Mouse (Mus musculus): ENCODE measurements around the gene Mef2c. TPM values are rescaled to one million over a fixed set of nuclear protein-coding genes. Genes with fewer than 3 reads are reported as not detected.

Mef2c gene
- polyA plus RNA-seq, 1 experiment from 2014 or later = 300 TPM

GRCm38 (mm10) chr13:83608851-83609516, 105.2 kb downstream of the Mef2c start:
- Histone ChIP-seq H3K4me3 (replicated peaks; ENCODE audit: low read length) (no peak overlapping the region), H3K36me3 (ENCODE audit: control insufficient read depth, insufficient read depth) (no peaks in the 10 kb centered on the region), H3K9me3 (ENCODE audit: control insufficient read depth, low read length) (no peaks in the 10 kb centered on the region), H3K4me1 (replicated peaks; ENCODE audit: control insufficient read depth, insufficient read depth, low read length) (peaks cover 21% of the 10 kb centered on the region), H3K27me3 (replicated peaks; ENCODE audit: control insufficient read depth, insufficient read depth, low read length) (no peaks in the 10 kb centered on the region), H3K27ac (ENCODE audit: low read length) (no peak overlapping the region), H3K4me2 (ENCODE audit: low read length) (no peak overlapping the region), H3K9ac (replicated peaks; ENCODE audit: low read depth, low read length) (no peak overlapping the region)
- WGBS = 54% methylated on average over 3 of the region's 3 CpGs
- ATAC-seq = no peak

- Histone ChIP-seq H3K9me3 (ENCODE audit: control insufficient read depth, low read length) (no peaks in the 10 kb centered on the region), H3K4me2 (ENCODE audit: low read length) (no peak overlapping the region), H3K27me3 (replicated peaks; ENCODE audit: control insufficient read depth, insufficient read depth, low read length) (no peaks in the 10 kb centered on the region), H3K4me3 (replicated peaks; ENCODE audit: low read length) (no peak overlapping the region), H3K4me1 (replicated peaks; ENCODE audit: control insufficient read depth, insufficient read depth, low read length) (peaks cover 16% of the 10 kb centered on the region), H3K36me3 (ENCODE audit: control insufficient read depth, insufficient read depth) (no peaks in the 10 kb centered on the region), H3K9ac (replicated peaks; ENCODE audit: low read depth, low read length) (no peak overlapping the region), H3K27ac (ENCODE audit: low read length) (no peak overlapping the region)
- whole genome bisulfite sequencing = 61% methylated on average over 3 of the region's 3 CpGs
- ATAC-seq = no peak
These were observed 105.7 kb downstream of the Mef2c start for GRCm38 (mm10) chr13:83609517-83609878.

DNA sequence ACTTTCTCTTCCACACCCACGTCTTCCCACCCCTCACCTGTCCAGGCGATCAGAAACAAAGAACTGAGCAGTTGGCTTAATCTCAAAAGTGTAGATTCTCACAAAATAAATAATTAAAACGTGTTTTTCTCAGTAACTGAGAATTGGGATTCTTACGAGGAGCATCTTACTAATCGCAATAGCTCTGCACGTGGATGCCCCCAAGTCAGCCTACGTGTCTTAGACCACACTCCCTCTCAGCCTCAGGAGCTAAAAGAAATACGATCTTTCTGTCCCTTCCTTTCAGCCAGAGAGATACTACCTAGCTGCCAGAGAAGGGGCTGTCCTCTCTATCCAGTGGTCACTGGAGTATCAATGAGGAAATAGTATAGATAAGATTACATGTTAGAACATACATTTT, 106.3 kb downstream of the Mef2c start:
- Histone ChIP-seq H3K4me3 (replicated peaks; ENCODE audit: low read length) (no peak overlapping the region), H3K4me1 (replicated peaks; ENCODE audit: control insufficient read depth, insufficient read depth, low read length) (peaks cover 10% of the 10 kb centered on the region), H3K27ac (ENCODE audit: low read length) (no peak overlapping the region), H3K4me2 (ENCODE audit: low read length) (no peak overlapping the region), H3K9ac (replicated peaks; ENCODE audit: low read depth, low read length) (no peak overlapping the region), H3K27me3 (replicated peaks; ENCODE audit: control insufficient read depth, insufficient read depth, low read length) (no peaks in the 10 kb centered on the region), H3K36me3 (ENCODE audit: control insufficient read depth, insufficient read depth) (no peaks in the 10 kb centered on the region), H3K9me3 (ENCODE audit: control insufficient read depth, low read length) (no peaks in the 10 kb centered on the region)
- no peak for ATAC-seq
- 89% methylated on average over 8 of the region's 8 CpGs for WGBS

- no peaks in the 10 kb centered on the region for H3K9me3 ChIP-seq (ENCODE audit: control insufficient read depth, low read length)
- no peak for ATAC-seq
- H3K27me3 ChIP-seq (replicated peaks; ENCODE audit: control insufficient read depth, insufficient read depth, low read length) = no peaks in the 10 kb centered on the region
- no peaks in the 10 kb centered on the region for H3K36me3 ChIP-seq (ENCODE audit: control insufficient read depth, insufficient read depth)
- H3K27ac ChIP-seq (ENCODE audit: low read length) = no peak overlapping the region
- H3K4me2 ChIP-seq (ENCODE audit: low read length) = no peak overlapping the region
- no peak overlapping the region for H3K4me3 ChIP-seq (replicated peaks; ENCODE audit: low read length)
- 90% methylated on average over 1 of the region's 1 CpGs for WGBS
- no peak overlapping the region for H3K9ac ChIP-seq (replicated peaks; ENCODE audit: low read depth, low read length)
- H3K4me1 ChIP-seq (replicated peaks; ENCODE audit: control insufficient read depth, insufficient read depth, low read length) = peaks cover 10% of the 10 kb centered on the region
These were observed 108.4 kb downstream of the Mef2c start for GRCm38 (mm10) chr13:83612195-83612594.

DNA sequence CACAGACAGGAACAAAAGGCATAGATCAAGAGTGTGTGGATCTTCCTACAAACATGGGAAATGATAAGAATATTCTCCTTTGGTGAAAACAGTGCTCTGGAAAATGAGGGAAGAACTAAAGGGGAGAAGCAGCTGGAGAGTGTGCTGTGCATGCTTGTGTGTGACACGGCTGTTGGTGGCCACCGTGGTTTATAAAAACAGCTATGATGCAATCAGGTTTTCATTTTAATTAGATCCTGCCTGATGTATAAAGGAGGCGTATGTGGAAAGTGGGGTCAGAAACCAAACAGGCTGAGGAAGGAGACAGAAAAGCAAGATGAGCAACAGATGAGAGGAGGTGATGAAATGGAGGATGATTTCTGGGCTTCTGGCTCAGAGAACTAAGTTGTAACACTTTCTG, 112.0 kb downstream of the Mef2c start:
- Histone ChIP-seq H3K9me3 (ENCODE audit: control insufficient read depth, low read length) (no peaks in the 10 kb centered on the region), H3K27ac (ENCODE audit: low read length) (no peak overlapping the region), H3K36me3 (ENCODE audit: control insufficient read depth, insufficient read depth) (no peaks in the 10 kb centered on the region), H3K4me1 (replicated peaks; ENCODE audit: control insufficient read depth, insufficient read depth, low read length) (no peaks in the 10 kb centered on the region), H3K4me2 (ENCODE audit: low read length) (no peak overlapping the region), H3K27me3 (replicated peaks; ENCODE audit: control insufficient read depth, insufficient read depth, low read length) (no peaks in the 10 kb centered on the region), H3K4me3 (replicated peaks; ENCODE audit: low read length) (no peak overlapping the region), H3K9ac (replicated peaks; ENCODE audit: low read depth, low read length) (no peak overlapping the region)
- WGBS = 78% methylated on average over 3 of the region's 3 CpGs
- no peak for ATAC-seq

DNA sequence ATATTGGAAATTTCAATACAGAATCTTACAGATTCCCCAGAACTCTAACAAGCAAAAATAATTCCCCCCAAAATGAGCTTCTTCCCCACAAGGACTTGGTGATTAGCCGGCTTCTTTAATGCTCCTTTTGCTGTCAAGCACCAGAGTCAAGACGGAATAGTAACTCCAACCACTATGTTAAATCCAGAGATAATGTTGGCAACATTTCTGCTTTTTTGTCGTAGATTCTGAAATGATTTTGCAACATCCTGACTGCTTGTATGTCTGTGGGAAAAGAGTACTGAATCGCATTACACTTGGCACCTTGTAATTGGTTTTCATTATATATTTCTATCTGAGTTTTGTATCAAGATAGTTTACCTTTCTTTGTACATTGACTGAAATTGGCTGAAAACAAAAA, 120.8 kb downstream of the Mef2c start:
- Histone ChIP-seq H3K4me2 (ENCODE audit: low read length) (no peak overlapping the region), H3K27ac (ENCODE audit: low read length) (no peak overlapping the region), H3K9me3 (ENCODE audit: control insufficient read depth, low read length) (no peaks in the 10 kb centered on the region), H3K4me1 (replicated peaks; ENCODE audit: control insufficient read depth, insufficient read depth, low read length) (no peaks in the 10 kb centered on the region; the same call in 1 of the 2 replicates), H3K27me3 (replicated peaks; ENCODE audit: control insufficient read depth, insufficient read depth, low read length) (no peaks in the 10 kb centered on the region), H3K36me3 (ENCODE audit: control insufficient read depth, insufficient read depth) (no peaks in the 10 kb centered on the region), H3K9ac (replicated peaks; ENCODE audit: low read depth, low read length) (no peak overlapping the region), H3K4me3 (replicated peaks; ENCODE audit: low read length) (no peak overlapping the region)
- WGBS = 72% methylated on average over 4 of the region's 4 CpGs
- ATAC-seq = no peak

DNA sequence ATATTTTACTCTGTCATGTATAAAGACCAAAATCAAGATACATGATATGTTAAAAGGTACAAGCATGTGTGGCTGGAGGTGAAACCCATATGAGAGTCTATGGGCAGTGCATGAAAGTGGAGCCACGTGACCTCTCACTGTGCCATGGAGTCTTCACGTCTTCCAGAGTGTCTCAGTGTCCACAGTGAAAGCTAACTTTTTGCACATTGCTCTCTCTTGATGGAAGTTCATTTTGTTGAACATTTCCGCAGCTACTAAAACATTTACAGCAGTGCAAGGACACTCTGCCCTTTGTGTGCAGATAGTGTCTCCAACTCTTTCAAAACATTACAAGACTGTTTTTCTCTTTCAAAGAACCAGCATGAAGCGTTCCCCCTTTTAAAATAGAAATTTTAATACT, 123.6 kb downstream of the Mef2c start:
- WGBS = 93% methylated on average over 4 of the region's 4 CpGs
- no peaks in the 10 kb centered on the region for H3K27me3 ChIP-seq (replicated peaks; ENCODE audit: control insufficient read depth, insufficient read depth, low read length)
- H3K4me2 ChIP-seq (ENCODE audit: low read length) = no peak overlapping the region
- ATAC-seq = no peak
- no peak overlapping the region for H3K27ac ChIP-seq (ENCODE audit: low read length)
- no peaks in the 10 kb centered on the region for H3K9me3 ChIP-seq (ENCODE audit: control insufficient read depth, low read length)
- H3K4me1 ChIP-seq (replicated peaks; ENCODE audit: control insufficient read depth, insufficient read depth, low read length) = no peaks in the 10 kb centered on the region; the same call in 1 of the 2 replicates
- no peak overlapping the region for H3K4me3 ChIP-seq (replicated peaks; ENCODE audit: low read length)
- H3K9ac ChIP-seq (replicated peaks; ENCODE audit: low read depth, low read length) = no peak overlapping the region
- H3K36me3 ChIP-seq (ENCODE audit: control insufficient read depth, insufficient read depth) = no peaks in the 10 kb centered on the region

GRCm38 (mm10) chr13:83628139-83628538, 124.3 kb downstream of the Mef2c start:
- Histone ChIP-seq H3K36me3 (ENCODE audit: control insufficient read depth, insufficient read depth) (no peaks in the 10 kb centered on the region), H3K9ac (replicated peaks; ENCODE audit: low read depth, low read length) (no peak overlapping the region), H3K9me3 (ENCODE audit: control insufficient read depth, low read length) (no peaks in the 10 kb centered on the region), H3K4me3 (replicated peaks; ENCODE audit: low read length) (no peak overlapping the region), H3K4me2 (ENCODE audit: low read length) (no peak overlapping the region), H3K27ac (ENCODE audit: low read length) (no peak overlapping the region), H3K27me3 (replicated peaks; ENCODE audit: control insufficient read depth, insufficient read depth, low read length) (no peaks in the 10 kb centered on the region), H3K4me1 (replicated peaks; ENCODE audit: control insufficient read depth, insufficient read depth, low read length) (no peaks in the 10 kb centered on the region; the same call in 1 of the 2 replicates)
- 89% methylated on average over 3 of the region's 3 CpGs for WGBS
- ATAC-seq = no peak

- no peaks in the 10 kb centered on the region for H3K9me3 ChIP-seq (ENCODE audit: control insufficient read depth, low read length)
- ATAC-seq = no peak
- no peak overlapping the region for H3K4me2 ChIP-seq (ENCODE audit: low read length)
- 86% methylated on average over 5 of the region's 5 CpGs for WGBS
- no peak overlapping the region for H3K4me3 ChIP-seq (replicated peaks; ENCODE audit: low read length)
- no peaks in the 10 kb centered on the region for H3K27me3 ChIP-seq (replicated peaks; ENCODE audit: control insufficient read depth, insufficient read depth, low read length)
- no peaks in the 10 kb centered on the region for H3K4me1 ChIP-seq (replicated peaks; ENCODE audit: control insufficient read depth, insufficient read depth, low read length)
- H3K36me3 ChIP-seq (ENCODE audit: control insufficient read depth, insufficient read depth) = no peaks in the 10 kb centered on the region; the same call in 1 of the 2 replicates
- H3K9ac ChIP-seq (replicated peaks; ENCODE audit: low read depth, low read length) = no peak overlapping the region
- peak overlapping the region; percentile 12; the same call in 1 of the 2 replicates for H3K27ac ChIP-seq (ENCODE audit: low read length)
These were observed 129.3 kb downstream of the Mef2c start for GRCm38 (mm10) chr13:83633155-83633554.

DNA sequence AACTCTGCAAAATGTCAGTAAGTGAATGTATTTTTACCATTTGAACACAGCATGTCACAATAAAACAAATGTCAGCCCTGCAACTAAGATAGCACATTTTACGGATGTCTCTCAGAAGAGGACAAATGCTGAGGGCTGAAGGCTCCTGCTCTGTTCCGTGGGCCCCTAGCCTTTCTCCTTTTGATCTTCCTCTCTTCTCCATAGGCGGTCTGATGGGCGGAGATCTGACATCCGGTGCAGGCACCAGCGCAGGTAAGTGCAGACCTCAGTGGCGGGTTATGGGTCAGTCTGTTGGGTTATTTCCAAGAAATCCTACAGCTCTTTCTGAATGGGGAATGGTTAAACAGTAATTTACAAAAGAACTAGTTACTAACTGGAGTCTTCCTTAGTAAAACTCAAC, 131.4 kb downstream of the Mef2c start:
- no peak for ATAC-seq
- Histone ChIP-seq H3K9ac (replicated peaks; ENCODE audit: low read depth, low read length) (no peak overlapping the region), H3K4me1 (replicated peaks; ENCODE audit: control insufficient read depth, insufficient read depth, low read length) (no peaks in the 10 kb centered on the region), H3K27ac (ENCODE audit: low read length) (no peak overlapping the region), H3K27me3 (replicated peaks; ENCODE audit: control insufficient read depth, insufficient read depth, low read length) (no peaks in the 10 kb centered on the region), H3K9me3 (ENCODE audit: control insufficient read depth, low read length) (no peaks in the 10 kb centered on the region), H3K4me3 (replicated peaks; ENCODE audit: low read length) (no peak overlapping the region), H3K4me2 (ENCODE audit: low read length) (no peak overlapping the region), H3K36me3 (ENCODE audit: control insufficient read depth, insufficient read depth) (no peaks in the 10 kb centered on the region; the same call in 1 of the 2 replicates)
- WGBS = 65% methylated on average over 7 of the region's 7 CpGs
